Mouse (Mus musculus) midbrain, postnatal 0 days (tissue): ENCODE measurements around the gene Arl3. TPM values are rescaled to one million over a fixed set of nuclear protein-coding genes. Genes with fewer than 3 reads are reported as not detected.

Experiments
- ATAC-seq: fragments of 200-750 bp; cut with Nextera tagmentation; 2 replicates; pipeline ENCODE4 v1.8.0; 2017; ENCODE audit warnings: moderate number of reproducible peaks, mild to moderate bottlenecking, moderate TSS enrichment, moderate library complexity; ENCODE audit not compliant: low FRiP score
- DNase-seq: peaks from one replicate; pipeline ENCODE4 v3.0.0-alpha.2; 2015; ENCODE audit warnings: low spot score
- H3K27ac ChIP-seq: fragments of 300-500 bp; sonication (generic); 2 replicates; pipeline ENCODE4 v1.5.1; 2014; ENCODE audit warnings: low read depth, mild to moderate bottlenecking, low read length, mixed read lengths
- H3K27me3 ChIP-seq: fragments of 300-500 bp; sonication (generic); 2 replicates; pipeline ENCODE4 v1.6.1; 2014; ENCODE audit warnings: low read length, control low read depth, mixed read lengths; ENCODE audit not compliant: insufficient read depth
- H3K36me3 ChIP-seq: fragments of 300-500 bp; sonication (generic); 2 replicates; pipeline ENCODE4 v1.6.1; 2014; ENCODE audit warnings: low read length, control low read depth, mixed read lengths; ENCODE audit not compliant: insufficient read depth
- H3K4me1 ChIP-seq: fragments of 300-500 bp; sonication (generic); 2 replicates; pipeline ENCODE4 v1.6.1; 2014; ENCODE audit warnings: mild to moderate bottlenecking, control low read depth, antibody characterized with exemption, low read length, mixed read lengths; ENCODE audit not compliant: insufficient read depth
- H3K4me2 ChIP-seq: fragments of 300-500 bp; sonication (generic); 2 replicates; pipeline ENCODE4 v1.6.1; 2014; ENCODE audit warnings: low read depth, mild to moderate bottlenecking, low read length, mixed read lengths; ENCODE audit not compliant: poor library complexity, severe bottlenecking
- H3K4me3 ChIP-seq: fragments of 300-500 bp; sonication (generic); 2 replicates; pipeline ENCODE4 v1.5.1; 2014; ENCODE audit warnings: low read depth, mild to moderate bottlenecking, low read length, moderate library complexity
- H3K9ac ChIP-seq: fragments of 300-500 bp; sonication (generic); replicated peaks from 2 replicates; pipeline ENCODE4 v1.6.1; 2014; ENCODE audit warnings: mild to moderate bottlenecking, low read length, moderate library complexity, mixed read lengths; ENCODE audit not compliant: poor library complexity, severe bottlenecking
- H3K9me3 ChIP-seq: fragments of 300-500 bp; sonication (generic); 2 replicates; pipeline ENCODE4 v1.6.1; 2016; ENCODE audit warnings: low read length, control low read depth
- CTCF ChIP-seq: IDR thresholded peaks from 2 replicates; pipeline ENCODE4 v1.5.1; 2016; ENCODE audit warnings: antibody characterized with exemption, mild to moderate bottlenecking
- WGBS: fragments of 180-500 bp; shearing (Covaris S2); extraction: QIAGEN DNeasy Blood & Tissue Kit; methylation state at CpG from one replicate; pipeline ENCODE4 v1.1.7; 2014; 5-methylcytosine and 5-hydroxymethylcytosine counted together
- polyA plus RNA-seq: library from polyadenylated mRNA; unstranded; fragments of >200 nt; fragmentation: Nextera tagmentation; extraction: Ambion mirVana; gene quantifications from 2 replicates; pipeline ENCODE4 v1.2.1, GENCODE M21; 2015
- total RNA-seq: library from RNA; depleted of rRNA; stranded (reverse); fragments of >200 nt; gene quantifications from 2 replicates; pipeline ENCODE4 v1.2.3, GENCODE M21; 2014; rRNA removed

The Arl3 gene
- total RNA-seq (94.5 and 109 TPM in 2 replicates), polyA plus RNA-seq (192 and 194 TPM in 2 replicates)

GRCm38 (mm10) chr19:46572951-46573937 is at the start of gene Arl3, which contains the start of gene Sfxn2:
TSS of gene Arl3 (minus strand) at chr19:46573198.
TSS of gene Sfxn2 (plus strand) at chr19:46573365.
- Histone ChIP-seq H3K27ac (peak within 1 kb of the TSS; percentile 77), H3K27me3 (no peaks in the 10 kb centered on the region), H3K4me2 (peak within 1 kb of the TSS; percentile 73), H3K4me1 (no peaks in the 10 kb centered on the region), H3K4me3 (peak within 1 kb of the TSS; percentile 59), H3K9ac (peak within 1 kb of the TSS; percentile 76), H3K9me3 (no peaks in the 10 kb centered on the region), H3K36me3 (no peaks in the 10 kb centered on the region)
- DNase-seq (peak; percentile 97), ATAC-seq (peak; percentile 96)
- WGBS: under 1% methylated on average over 53 of the region's 67 CpGs
- peak; percentile 51 for TF ChIP-seq CTCF

- 0 out of 2 replicates have a peak overlapping the region, but pooled peaks have one; percentile 19 for H3K9ac ChIP-seq
Observed at GRCm38 (mm10) chr19:46622659-46623193, 49.7 kb upstream of the Arl3 start.

GRCm38 (mm10) chr19:46621236-46622183 is 48.5 kb upstream of the Arl3 start:
- H3K4me1 ChIP-seq: peaks cover 20% of the 10 kb centered on the region; the same call in 1 of the 2 replicates
- no peak overlapping the region for H3K27ac ChIP-seq
- 49% methylated on average over 19 of the region's 19 CpGs for WGBS
- no peaks in the 10 kb centered on the region for H3K36me3 ChIP-seq
- no peaks in the 10 kb centered on the region for H3K9me3 ChIP-seq
- DNase-seq (peak; percentile 63), ATAC-seq (0 out of 2 replicates have a peak, but pooled peaks have one; percentile 18)
- no peak overlapping the region for H3K4me3 ChIP-seq
- no peak overlapping the region for H3K9ac ChIP-seq
- no peaks in the 10 kb centered on the region for H3K27me3 ChIP-seq
- no peak overlapping the region for H3K4me2 ChIP-seq
- no peak for TF ChIP-seq CTCF

More at GRCm38 (mm10) chr19:46622659-46623193, 49.7 kb upstream of the Arl3 start:
- Histone ChIP-seq H3K27ac (no peak overlapping the region), H3K4me3 (no peak overlapping the region), H3K27me3 (no peaks in the 10 kb centered on the region), H3K36me3 (no peaks in the 10 kb centered on the region), H3K4me1 (peaks cover 20% of the 10 kb centered on the region; the same call in 1 of the 2 replicates), H3K4me2 (no peak overlapping the region), H3K9me3 (no peaks in the 10 kb centered on the region)
- 41% methylated on average over 12 of the region's 12 CpGs for WGBS
- no peak for DNase-seq
- peak; percentile 25; the same call in 1 of the 2 replicates for ATAC-seq
- TF ChIP-seq CTCF: no peak

GRCm38 (mm10) chr19:46620016-46620808 is 47.2 kb upstream of the Arl3 start:
- peaks cover 20% of the 10 kb centered on the region; the same call in 1 of the 2 replicates for H3K4me1 ChIP-seq
- H3K9me3 ChIP-seq: no peaks in the 10 kb centered on the region
- no peak for DNase-seq
- no peaks in the 10 kb centered on the region for H3K27me3 ChIP-seq
- no peaks in the 10 kb centered on the region for H3K36me3 ChIP-seq
- H3K9ac ChIP-seq: no peak overlapping the region
- no peak for ATAC-seq
- no peak overlapping the region for H3K4me3 ChIP-seq
- H3K27ac ChIP-seq: 0 out of 2 replicates have a peak overlapping the region, but pooled peaks have one; percentile 6
- no peak for TF ChIP-seq CTCF
- H3K4me2 ChIP-seq: no peak overlapping the region
- WGBS: 63% methylated on average over 14 of the region's 14 CpGs
